Mouse (Mus musculus) small intestine, adult 2 months (tissue): Measurements from ENCODE around the gene Epha4. TPM values are rescaled to one million over a fixed set of nuclear protein-coding genes. Genes with fewer than 3 reads are reported as not detected.

Experiments used
- H3K27ac ChIP-seq: fragments of 200-500 bp; 2 replicates; pipeline ENCODE4 v1.5.1; 2012; ENCODE audit warnings: low read depth, low read length, control low read depth, inconsistent platforms; ENCODE audit not compliant: insufficient read depth
- H3K27me3 ChIP-seq: fragments of 200-500 bp; 2 replicates; pipeline ENCODE4 v1.6.1; 2012; ENCODE audit warnings: mild to moderate bottlenecking, moderate library complexity, low read length, inconsistent platforms; ENCODE audit not compliant: control insufficient read depth, insufficient read depth
- H3K36me3 ChIP-seq: fragments of 200-500 bp; 2 replicates; pipeline ENCODE4 v1.6.1; 2012; ENCODE audit warnings: mild to moderate bottlenecking, low read length, control low read depth, inconsistent platforms; ENCODE audit not compliant: control insufficient read depth, insufficient read depth
- H3K4me1 ChIP-seq: fragments of 200-500 bp; 2 replicates; pipeline ENCODE4 v1.6.1; 2012; ENCODE audit warnings: low read length, inconsistent platforms, mixed read lengths; ENCODE audit not compliant: control insufficient read depth, insufficient read depth, insufficient read length
- H3K4me3 ChIP-seq: fragments of 200-500 bp; 2 replicates; pipeline ENCODE4 v1.5.1; 2012; ENCODE audit warnings: low read depth, mild to moderate bottlenecking, control low read depth, inconsistent platforms, low read length, moderate library complexity
- CTCF ChIP-seq: fragments of 200-500 bp; IDR thresholded peaks from 2 replicates; pipeline ENCODE4 v1.5.1; 2012; ENCODE audit warnings: low read depth, mild to moderate bottlenecking, control low read depth, inconsistent platforms, low read length, moderate library complexity, mixed read lengths; ENCODE audit not compliant: insufficient replicate concordance, insufficient read length; ENCODE audit errors: extremely low read depth
- POLR2A ChIP-seq: fragments of 200-500 bp; IDR thresholded peaks from 2 replicates; pipeline ENCODE4 v1.6.1; 2012; ENCODE audit warnings: low read depth, mild to moderate bottlenecking, control low read depth, inconsistent platforms, low read length, moderate library complexity
- WGBS: fragments of 180-500 bp; shearing (Covaris S2); methylation state at CpG from one replicate; pipeline ENCODE4 v1.1.7; 2018; 5-methylcytosine and 5-hydroxymethylcytosine counted together
- polyA plus RNA-seq: library from polyadenylated mRNA; depleted of rRNA; stranded (reverse); fragments of >200 nt; gene quantifications from 2 replicates; pipeline ENCODE4 v1.2.3, GENCODE M21; 2012

The Epha4 gene
- polyA plus RNA-seq, 1 experiment: 2.6 TPM

DNA sequence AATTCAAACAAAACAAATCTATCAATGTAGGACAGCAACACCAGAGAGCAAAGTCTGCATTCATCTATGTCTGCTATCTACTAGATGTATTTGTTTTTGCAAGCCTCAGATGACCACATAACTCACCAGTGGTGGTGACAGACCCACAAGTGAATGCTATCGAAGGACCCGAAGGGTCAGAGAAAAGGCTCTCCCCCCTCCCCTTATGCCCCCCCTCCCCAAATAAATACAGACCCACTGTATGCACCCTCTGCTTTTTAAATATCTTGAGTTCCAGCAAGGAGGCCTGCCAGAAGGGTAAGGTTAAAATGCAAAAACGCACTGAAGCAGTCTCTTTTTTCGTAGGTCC, 2.9 kb downstream of the Epha4 start:
- H3K27me3 ChIP-seq: 0 out of 2 replicates have a peak, but pooled peaks cover 3% of the 10 kb centered on the region
- no peak for TF ChIP-seq POLR2A
- TF ChIP-seq CTCF: no peak
- H3K4me3 ChIP-seq: no peak overlapping the region
- no peaks in the 10 kb centered on the region; the same call in 1 of the 2 replicates for H3K4me1 ChIP-seq
- 92% methylated on average over 4 of the region's 4 CpGs for WGBS
- H3K36me3 ChIP-seq: no peaks in the 10 kb centered on the region
- no peak overlapping the region for H3K27ac ChIP-seq

DNA sequence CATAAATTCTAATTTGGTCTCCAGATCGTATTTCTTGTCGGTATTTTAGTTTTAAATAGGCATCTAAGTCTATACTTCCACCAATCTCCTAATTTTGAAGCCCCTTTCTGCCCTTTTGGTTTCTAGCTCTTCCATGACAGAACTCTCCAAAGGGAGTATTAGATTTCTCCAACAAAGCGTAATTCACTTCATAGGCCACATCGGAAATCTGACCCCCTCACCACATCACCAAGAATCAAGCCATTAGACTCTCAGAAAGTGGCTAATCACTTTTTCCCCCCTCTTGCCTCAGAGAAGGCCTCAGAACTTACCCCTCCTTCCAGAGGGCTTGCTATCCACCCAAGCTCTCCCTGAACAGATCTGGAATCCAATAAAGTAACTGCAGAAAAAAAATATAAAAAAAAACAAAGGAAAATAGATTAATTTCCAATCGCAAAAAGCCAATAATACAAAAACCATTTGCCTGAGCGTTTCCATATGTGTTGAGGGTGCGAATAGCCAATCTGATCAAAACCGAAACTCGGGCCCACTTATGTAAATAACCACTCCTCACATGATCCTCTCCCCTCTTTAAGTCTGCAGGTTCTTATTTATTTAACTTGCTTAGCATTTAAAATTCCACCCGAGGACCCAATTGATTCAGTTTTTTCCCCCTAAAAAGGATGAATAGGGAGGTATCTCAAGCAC, 3.4 kb downstream of the Epha4 start:
- Histone ChIP-seq H3K27ac (no peak overlapping the region), H3K4me1 (no peaks in the 10 kb centered on the region; the same call in 1 of the 2 replicates), H3K36me3 (no peaks in the 10 kb centered on the region), H3K4me3 (no peak overlapping the region), H3K27me3 (no peaks in the 10 kb centered on the region)
- TF ChIP-seq CTCF (no peak), POLR2A (no peak)
- WGBS: 89% methylated on average over 10 of the region's 10 CpGs

DNA sequence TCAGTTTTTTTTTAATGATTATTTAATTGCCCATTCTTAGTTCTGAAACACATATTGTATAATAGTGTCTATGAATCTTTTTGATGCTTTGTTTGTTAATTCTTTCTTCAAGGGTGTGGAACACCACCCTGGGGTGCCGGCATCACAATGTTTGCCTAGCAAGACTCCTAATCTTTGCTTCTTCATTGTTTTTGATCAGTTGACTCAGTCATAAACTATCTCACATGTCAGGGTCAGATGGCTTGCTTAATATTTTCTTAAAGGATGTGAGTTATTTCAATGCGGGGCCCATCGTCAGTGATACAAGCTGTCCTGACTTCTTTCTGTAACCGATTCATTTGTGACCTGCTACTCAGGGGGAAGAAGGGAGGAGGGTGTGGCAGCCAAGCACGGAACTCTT, 4.3 kb downstream of the Epha4 start:
- Histone ChIP-seq H3K4me1 (no peaks in the 10 kb centered on the region; the same call in 1 of the 2 replicates), H3K27ac (no peak overlapping the region), H3K27me3 (no peaks in the 10 kb centered on the region), H3K36me3 (no peaks in the 10 kb centered on the region), H3K4me3 (no peak overlapping the region)
- no peak for TF ChIP-seq POLR2A
- TF ChIP-seq CTCF: no peak
- 73% methylated on average over 5 of the region's 5 CpGs for WGBS

DNA sequence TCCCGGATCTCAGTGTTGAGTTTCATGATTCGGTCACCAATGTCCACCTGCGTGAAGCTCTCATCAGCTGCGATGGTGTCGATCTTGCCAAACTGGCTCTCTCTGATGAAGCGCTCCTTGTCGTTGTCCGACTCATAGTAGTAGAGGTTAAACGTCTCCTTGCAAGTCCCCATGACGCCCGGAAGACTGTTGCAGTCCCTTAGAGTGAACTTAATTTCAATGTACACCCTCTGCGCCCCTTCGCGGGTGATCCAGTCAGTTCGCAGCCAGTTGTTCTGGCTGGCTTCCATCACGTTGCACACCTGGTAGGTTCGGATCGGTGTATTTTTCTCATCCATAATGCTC, 8.1 kb downstream of the Epha4 start:
- no peaks in the 10 kb centered on the region for H3K4me1 ChIP-seq
- no peaks in the 10 kb centered on the region for H3K36me3 ChIP-seq
- no peak overlapping the region for H3K27ac ChIP-seq
- no peak overlapping the region for H3K4me3 ChIP-seq
- 96% methylated on average over 18 of the region's 18 CpGs for WGBS
- no peak for TF ChIP-seq POLR2A
- no peak for TF ChIP-seq CTCF
- no peaks in the 10 kb centered on the region for H3K27me3 ChIP-seq

DNA sequence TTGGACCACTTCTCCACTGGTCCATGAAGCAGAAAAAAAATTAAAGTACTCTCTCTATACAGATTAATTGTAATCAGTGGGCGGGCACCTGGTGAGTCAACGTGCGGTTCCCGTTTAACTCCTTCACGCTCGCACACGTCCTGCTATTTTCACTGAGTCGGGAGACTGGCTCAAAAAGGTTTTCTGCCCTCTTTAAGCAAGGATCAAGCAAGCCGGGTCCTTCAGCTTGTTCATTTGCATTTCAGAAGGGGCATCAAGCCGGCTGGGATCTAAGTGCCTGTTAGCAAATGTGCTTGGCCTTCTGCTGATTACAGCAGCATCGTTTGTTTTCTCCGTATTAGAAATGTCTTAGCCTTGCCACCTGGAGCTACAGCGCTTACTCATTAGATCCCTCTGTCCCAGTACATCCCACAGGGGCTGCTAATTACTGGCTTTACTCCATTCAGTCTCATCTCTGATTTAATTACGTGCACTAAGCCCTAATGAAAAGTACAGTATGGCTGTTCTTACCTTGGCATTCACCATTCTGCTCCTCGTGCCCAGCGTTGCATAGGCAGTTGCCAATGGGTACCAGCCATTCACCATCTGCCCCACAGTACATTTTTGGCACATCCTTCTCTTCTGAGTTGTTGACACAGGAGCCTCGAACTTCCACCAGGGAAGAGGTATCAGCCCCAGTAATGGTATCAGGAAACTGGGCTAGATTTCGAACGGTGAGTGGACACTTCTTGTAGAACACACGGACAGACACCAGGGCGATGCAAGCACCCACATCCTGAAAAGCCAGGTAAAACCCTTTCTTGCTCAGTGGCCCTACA, 8.6 kb downstream of the Epha4 start:
- TF ChIP-seq POLR2A: no peak
- no peak for TF ChIP-seq CTCF
- WGBS: 87% methylated on average over 21 of the region's 21 CpGs
- Histone ChIP-seq H3K27me3 (no peaks in the 10 kb centered on the region), H3K4me1 (no peaks in the 10 kb centered on the region), H3K27ac (no peak overlapping the region), H3K36me3 (no peaks in the 10 kb centered on the region), H3K4me3 (no peak overlapping the region)

DNA sequence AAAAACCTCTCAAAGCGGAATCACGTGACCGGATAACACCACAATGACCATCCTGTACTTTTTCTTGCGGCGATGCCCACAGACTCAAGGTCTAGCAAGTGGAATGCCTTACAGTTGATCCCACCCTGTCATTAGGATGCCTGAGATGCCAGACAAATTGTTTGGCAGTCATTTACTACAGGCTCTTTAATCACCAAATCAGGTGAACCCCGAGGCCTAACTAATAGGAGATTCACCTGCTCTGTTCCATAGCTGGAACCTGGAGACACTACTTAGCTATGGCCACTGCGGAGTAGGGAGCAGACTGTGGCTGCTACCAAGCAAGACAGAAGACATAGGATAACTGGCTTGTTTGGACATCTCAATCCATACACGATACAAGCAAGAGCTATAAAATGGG, 9.6 kb downstream of the Epha4 start:
- Histone ChIP-seq H3K36me3 (no peaks in the 10 kb centered on the region), H3K27ac (no peak overlapping the region), H3K4me3 (no peak overlapping the region), H3K27me3 (no peaks in the 10 kb centered on the region), H3K4me1 (no peaks in the 10 kb centered on the region)
- WGBS: 87% methylated on average over 8 of the region's 8 CpGs
- TF ChIP-seq POLR2A (no peak), CTCF (no peak)

DNA sequence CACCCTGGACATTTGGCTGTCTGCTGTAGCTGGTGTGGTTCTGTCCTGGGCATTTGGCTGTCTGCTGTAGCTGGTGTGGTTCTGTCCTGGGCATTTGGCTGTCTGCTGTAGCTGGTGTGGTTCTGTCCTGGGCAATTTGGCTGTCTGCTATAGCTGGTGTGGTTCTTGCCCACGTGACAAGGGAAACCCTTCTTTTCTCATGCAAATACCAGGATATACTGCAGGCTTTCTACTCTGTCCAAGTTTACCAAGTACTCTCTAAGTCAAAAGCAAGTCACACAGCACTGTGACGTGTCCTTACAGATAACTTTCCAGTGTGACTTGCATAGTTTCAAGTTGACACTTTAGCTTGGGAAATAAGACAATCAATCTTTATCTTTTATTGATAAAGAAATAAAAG, 10.1 kb downstream of the Epha4 start:
- H3K27me3 ChIP-seq: no peaks in the 10 kb centered on the region
- WGBS: 75% methylated on average over 2 of the region's 2 CpGs
- TF ChIP-seq CTCF (no peak), POLR2A (no peak)
- H3K36me3 ChIP-seq: no peaks in the 10 kb centered on the region
- H3K4me3 ChIP-seq: no peak overlapping the region
- no peak overlapping the region for H3K27ac ChIP-seq
- no peaks in the 10 kb centered on the region for H3K4me1 ChIP-seq
